Mouse (Mus musculus) kidney, postnatal 4 days (tissue): ENCODE data around the gene Cyp17a1.
A peak's percentile ranks its signal among the peaks of the same experiment; 100 is the strongest.

ENCODE experiments used
- DNase-seq, 2 experiments: peaks; one replicate each; pipeline ENCODE4 v3.0.0; 2021; ENCODE audit warnings: mixed read lengths in 2 of 2

The Cyp17a1 gene

GRCm38 (mm10) chr19:46669802-46670201 is 3.2 kb downstream of the Cyp17a1 start:
- DNase-seq, result no peak

GRCm38 (mm10) chr19:46668263-46668662 is 4.7 kb downstream of the Cyp17a1 start:
- DNase-seq, result no peak

GRCm38 (mm10) chr19:46667300-46667699 is 5.7 kb downstream of the Cyp17a1 start:
- DNase-seq, result no peak

GRCm38 (mm10) chr19:46665474-46665873 is 7.5 kb downstream of the Cyp17a1 start:
- DNase-seq, result no peak

GRCm38 (mm10) chr19:46662784-46663183 is 10.2 kb downstream of the Cyp17a1 start:
- DNase-seq, result no peak

GRCm38 (mm10) chr19:46662214-46662613 is 10.8 kb downstream of the Cyp17a1 start:
- DNase-seq, result no peak

- peak in 1 of 2 experiments; percentile 45 for DNase-seq
Observed at GRCm38 (mm10) chr19:46661511-46661910, 11.5 kb downstream of the Cyp17a1 start.

GRCm38 (mm10) chr19:46658851-46659250 is 14.1 kb downstream of the Cyp17a1 start:
- DNase-seq, result no peak

GRCm38 (mm10) chr19:46658348-46658747 is 14.6 kb downstream of the Cyp17a1 start:
- no peak for DNase-seq

GRCm38 (mm10) chr19:46657339-46658020 is 15.5 kb downstream of the Cyp17a1 start:
- peak; percentile 56 to 67 for DNase-seq

- DNase-seq, result no peak
Observed at GRCm38 (mm10) chr19:46656151-46656840, 16.7 kb downstream of the Cyp17a1 start.

- no peak for DNase-seq
Observed at GRCm38 (mm10) chr19:46655626-46656025, 17.3 kb downstream of the Cyp17a1 start.

GRCm38 (mm10) chr19:46653616-46654235 is 19.2 kb downstream of the Cyp17a1 start:
- DNase-seq, result no peak

- no peak for DNase-seq
Observed at GRCm38 (mm10) chr19:46653188-46653587, 19.8 kb downstream of the Cyp17a1 start.

GRCm38 (mm10) chr19:46648565-46648964 is 24.4 kb downstream of the Cyp17a1 start:
- no peak for DNase-seq

GRCm38 (mm10) chr19:46647850-46648249 is 25.1 kb downstream of the Cyp17a1 start:
- DNase-seq, result peak in 1 of 2 experiments; percentile 56

- peak in 1 of 2 experiments; percentile 43 for DNase-seq
Observed at GRCm38 (mm10) chr19:46647254-46647653, 25.7 kb downstream of the Cyp17a1 start.

- DNase-seq, result no peak
Observed at GRCm38 (mm10) chr19:46646041-46646481, 26.9 kb downstream of the Cyp17a1 start.

- peak; percentile 59 to 77 for DNase-seq
Observed at GRCm38 (mm10) chr19:46644793-46645602, 28.0 kb downstream of the Cyp17a1 start.

- no peak for DNase-seq
Observed at GRCm38 (mm10) chr19:46644343-46644792, 28.6 kb downstream of the Cyp17a1 start.

GRCm38 (mm10) chr19:46643236-46643635 is 29.7 kb downstream of the Cyp17a1 start:
- DNase-seq, result no peak

GRCm38 (mm10) chr19:46642136-46642753 is 30.7 kb downstream of the Cyp17a1 start:
- DNase-seq, result no peak
